Mouse (Mus musculus): ENCODE data around the gene Ppp1r3d.

Gene Ppp1r3d

DNA sequence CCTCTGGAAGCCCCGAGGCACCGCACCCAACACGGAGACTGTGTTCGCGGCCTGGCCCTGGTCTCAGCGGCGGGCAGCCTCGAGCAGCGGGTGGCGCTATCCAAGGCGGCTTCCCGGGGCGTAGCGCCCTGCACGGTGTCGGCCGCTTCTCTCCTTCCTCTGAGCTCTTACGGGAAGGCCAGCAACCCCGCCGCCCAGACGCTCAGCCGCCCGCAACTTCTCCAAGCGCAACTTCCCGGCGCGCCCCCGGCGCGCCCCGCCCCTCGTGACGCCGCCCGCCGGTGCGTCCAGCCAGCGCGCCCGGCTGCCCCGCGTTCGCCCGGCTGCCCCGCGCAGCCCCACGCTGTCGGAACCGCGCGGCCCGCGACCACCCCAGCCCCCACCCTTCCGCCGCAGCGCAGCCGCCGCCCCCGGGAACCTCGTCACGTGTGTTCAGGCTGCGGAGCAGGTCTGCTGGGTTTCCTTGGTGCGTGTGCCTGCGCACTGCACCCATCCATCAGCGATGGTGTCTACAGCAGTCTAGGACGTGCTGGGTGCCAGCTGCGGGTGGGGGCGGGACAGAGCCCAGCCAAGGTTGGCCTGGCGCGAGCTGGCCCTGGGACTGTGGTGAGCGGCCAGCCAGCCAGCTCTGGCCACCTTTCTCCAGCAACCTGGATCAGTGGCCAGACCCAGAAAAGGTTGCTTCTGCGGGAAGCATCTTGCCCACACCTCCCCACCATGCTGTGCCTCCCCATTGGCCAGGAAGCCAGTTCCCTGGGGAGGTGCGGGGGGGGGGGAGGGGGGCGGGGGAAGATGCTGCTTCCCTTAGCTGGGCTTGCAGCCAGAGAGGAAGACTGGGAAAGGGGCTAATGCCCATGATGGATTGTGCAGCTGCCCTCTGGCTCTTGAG lies at the start of gene Ppp1r3d, which contains the start of gene Fam217b:
Gene Ppp1r3d, minus strand, starts transcription at position 212 of the 889 bp plus-strand sequence.
Gene Fam217b, plus strand, starts transcription at position 264 of the 889 bp plus-strand sequence.
- peak; percentile 23 for DNase-seq

GRCm38 (mm10) chr2:178460353-178460752 lies 46.1 kb upstream of the Ppp1r3d start:
- no peak for DNase-seq

DNA sequence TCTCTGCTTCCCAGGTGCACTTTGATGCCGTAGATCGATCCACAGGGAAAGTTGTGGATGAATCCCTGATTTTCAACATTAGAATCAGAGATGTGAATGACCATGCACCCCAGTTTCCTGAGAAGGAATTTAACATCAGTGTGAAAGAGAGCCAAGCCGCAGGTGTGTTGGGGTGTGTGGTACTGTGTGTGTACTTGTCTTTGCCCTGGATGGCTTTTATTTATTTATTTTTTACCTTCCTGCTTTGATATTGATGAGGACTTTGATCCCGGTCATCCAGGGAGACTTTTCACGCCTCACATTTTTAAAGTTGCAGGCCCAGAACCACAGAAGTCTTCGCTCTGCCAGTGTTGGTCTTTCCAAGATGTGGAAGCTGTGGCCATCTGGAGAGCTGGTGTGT lies 43.1 kb upstream of the Ppp1r3d start:
- DNase-seq = no peak

DNA sequence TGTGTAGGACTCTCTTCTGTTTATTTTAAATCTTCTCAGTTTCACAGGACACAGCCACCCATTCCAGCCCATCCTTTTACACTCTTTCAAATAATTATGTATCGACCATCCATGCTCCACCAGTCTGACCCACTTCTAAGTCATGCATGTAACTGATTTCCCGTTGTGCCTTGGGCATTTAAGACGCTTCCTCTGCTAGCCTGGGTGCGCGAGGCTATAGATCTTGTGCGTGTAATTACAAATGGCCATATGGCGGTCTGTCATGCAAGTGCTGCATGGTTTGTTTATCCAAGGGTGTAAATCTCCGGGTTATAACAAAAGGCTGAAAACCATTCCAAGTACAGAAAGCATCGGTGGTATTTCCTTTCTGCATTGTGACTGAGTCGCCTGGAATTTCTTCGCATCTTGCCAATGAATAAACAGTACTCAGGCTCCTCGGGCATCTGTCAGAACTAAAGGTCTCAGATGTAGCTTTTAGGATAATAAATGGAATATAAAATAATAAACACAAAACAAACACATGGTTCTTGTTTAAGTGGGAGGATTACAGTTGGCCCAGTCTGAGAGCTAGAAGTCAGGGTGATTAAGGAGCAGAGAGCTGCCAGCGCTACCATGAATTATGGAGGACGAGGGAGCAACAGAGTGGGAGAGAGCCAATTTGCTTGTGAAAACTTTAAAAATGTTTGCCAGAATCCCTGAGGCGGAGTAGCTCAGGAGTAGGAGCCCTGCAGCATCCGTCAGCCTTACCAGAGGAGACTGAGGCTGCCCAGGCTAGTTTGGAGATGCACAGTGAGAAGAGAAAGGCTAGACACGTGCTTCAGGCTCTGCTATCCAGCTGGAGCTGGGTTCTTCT lies 40.6 kb upstream of the Ppp1r3d start:
- peak in 1 of 2 experiments; percentile 4 for DNase-seq

DNA sequence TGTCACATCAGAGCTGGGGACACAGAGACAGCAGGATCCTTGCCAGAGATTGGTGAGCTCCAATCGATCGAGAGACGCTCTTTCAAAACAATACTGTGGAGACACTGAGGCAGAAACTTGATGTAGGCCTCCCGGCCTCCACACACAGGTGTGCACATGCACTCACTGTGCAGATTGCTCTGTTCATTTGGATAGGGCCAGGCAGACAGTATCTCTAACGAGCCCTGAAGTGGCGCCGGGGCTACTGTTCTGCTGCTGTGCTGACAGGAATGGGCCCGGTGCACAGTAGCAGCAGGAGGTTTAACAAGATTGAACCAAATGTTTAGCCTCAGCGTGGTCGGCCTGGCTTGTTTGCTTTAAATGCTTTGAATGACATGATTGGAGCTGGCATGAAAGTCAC lies 36.7 kb upstream of the Ppp1r3d start:
- no peak for DNase-seq

DNA sequence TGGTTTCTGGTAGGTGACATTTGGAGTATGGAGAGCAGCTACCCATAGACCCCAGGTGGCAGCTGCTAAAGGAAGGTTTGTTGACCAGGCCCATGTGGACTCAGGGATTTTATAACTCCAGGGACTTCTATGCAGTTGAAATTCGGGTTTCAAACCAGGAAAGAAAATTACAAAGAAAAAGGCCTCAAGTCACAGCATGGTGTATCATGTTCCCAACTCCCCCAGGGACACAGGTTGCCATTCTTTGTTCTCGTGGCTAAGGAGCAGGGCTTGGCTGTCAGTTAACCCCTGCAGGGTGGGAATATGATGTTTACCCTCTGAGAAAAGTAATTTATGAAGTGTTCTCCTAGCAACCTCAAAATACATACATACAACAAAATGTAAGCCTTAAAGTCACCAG lies 36.0 kb upstream of the Ppp1r3d start:
- no peak for DNase-seq

DNA sequence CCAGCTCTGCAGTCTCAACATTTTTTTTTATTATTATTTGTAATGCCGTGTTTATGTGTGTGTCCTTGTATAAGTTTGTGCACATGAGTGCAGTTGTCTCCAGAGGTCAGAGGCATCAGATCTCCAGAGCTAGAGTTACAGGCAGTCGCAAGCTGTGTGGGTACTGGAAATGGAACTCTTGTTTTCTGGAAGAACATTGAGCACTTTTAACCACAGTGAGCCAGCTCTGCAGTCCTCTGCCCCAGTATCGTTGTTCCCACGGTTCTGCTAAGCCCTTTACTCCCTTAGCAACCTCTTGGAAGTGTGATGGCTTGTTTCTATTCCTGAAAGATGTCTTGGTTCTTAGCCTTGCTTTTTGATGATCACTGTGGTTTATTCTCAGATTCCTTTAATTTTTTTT lies 35.1 kb upstream of the Ppp1r3d start:
- no peak for DNase-seq

- no peak for DNase-seq
These were observed 23.0 kb upstream of the Ppp1r3d start for GRCm38 (mm10) chr2:178437311-178437710.

GRCm38 (mm10) chr2:178433903-178434302 lies 19.6 kb upstream of the Ppp1r3d start:
- no peak for DNase-seq

DNA sequence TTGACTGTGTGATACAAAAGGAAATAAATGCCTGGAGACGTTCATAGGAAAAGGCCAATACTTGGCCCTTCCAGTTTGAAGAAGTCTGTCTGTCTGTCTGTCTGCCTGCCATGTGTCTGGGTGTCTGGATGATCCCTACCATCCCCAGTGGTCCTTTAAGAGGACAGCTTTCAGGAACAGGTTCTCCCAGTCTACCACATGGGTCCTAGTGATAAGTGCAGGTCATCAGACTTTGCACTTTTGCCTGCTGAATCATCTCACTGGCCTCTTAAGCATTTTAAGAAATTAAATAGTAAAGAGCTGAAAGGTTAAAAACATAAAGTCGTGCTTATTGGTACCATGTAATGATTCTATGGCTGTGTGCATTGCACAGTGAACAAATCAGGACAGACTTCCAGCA lies 19.2 kb upstream of the Ppp1r3d start:
- DNase-seq = no peak

DNA sequence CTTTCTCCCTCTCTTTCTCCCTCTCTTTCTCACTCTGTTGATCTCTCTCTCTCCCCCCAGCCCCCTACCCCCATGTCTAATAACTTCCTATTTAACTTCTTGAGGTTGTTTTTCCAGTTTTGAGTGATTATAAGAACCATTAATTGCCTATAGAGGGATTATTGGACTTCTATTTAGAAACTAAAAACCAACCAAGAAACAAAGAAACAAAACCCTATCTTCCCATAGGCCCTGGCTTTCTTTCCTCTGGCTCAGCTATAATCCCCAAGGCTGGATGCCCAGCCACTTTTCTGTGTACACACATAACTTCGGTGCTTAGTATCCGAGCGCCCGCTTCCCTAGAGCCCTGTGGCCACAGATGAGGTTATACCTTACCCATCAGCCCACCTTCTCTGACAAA lies 16.0 kb upstream of the Ppp1r3d start, which contains the start of gene Cdh26:
Gene Cdh26, plus strand, starts transcription at position 301 of the 400 bp plus-strand sequence.
- DNase-seq = no peak

DNA sequence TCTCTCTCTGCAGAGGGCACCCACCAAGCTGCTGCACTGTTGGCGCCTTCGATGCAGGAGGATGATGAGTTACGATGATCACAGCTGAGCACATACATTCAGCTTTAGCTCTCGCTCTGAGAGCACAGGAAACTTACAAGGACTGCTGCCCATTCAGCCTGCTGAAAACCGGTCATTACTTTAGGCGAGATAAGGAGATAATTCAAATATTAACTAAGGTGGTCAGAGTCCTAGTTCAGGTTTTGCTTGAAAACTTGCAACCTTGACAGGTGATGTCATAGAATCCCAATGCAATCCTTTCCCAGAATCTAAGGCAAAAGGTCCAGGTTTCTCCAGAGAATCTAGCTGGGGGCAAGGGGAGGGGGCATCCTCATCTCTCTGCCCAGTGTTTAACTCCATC lies 15.2 kb upstream of the Ppp1r3d start:
- DNase-seq = no peak

DNA sequence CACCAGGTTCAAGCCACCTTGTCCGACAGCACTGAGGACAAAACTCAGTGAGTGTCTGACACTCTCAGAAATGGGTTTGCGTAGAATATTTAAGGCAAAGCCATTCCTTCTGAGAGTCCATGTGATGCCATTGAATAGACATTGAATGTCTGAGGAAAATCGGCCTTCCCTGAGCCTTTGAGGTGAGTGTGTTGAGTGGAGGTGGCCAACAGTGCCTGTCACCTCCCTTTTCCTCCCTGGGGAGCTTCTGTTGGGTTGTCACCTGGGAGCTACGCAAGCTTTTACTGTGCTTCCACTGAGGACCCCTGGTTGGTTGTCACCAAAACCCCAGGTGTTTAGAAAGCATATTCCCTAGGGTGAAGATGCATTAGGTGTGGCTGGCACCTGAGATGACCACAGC lies 14.4 kb upstream of the Ppp1r3d start:
- no peak for DNase-seq

DNA sequence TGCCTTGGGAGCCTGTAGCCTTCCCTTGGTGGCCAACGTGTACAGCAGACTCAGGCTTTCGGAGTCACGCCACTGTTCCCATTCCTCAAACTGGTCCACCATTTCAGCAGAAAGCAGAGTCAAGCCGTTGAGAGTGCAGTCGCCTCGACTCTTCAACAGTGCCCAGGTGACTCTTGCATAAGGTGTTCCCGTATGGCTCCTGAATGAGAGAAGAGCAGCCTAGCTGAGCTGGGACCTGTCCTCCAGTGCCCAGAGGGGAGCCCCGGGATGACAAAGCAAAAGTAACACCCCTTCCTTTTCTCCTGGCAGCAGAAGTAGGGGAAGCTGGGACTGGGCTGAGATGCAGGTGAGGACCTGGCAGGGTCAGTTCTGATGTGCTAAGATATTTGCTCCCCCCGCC lies 13.9 kb upstream of the Ppp1r3d start:
- DNase-seq = no peak

GRCm38 (mm10) chr2:178427181-178427580 lies 12.9 kb upstream of the Ppp1r3d start:
- DNase-seq = no peak

DNA sequence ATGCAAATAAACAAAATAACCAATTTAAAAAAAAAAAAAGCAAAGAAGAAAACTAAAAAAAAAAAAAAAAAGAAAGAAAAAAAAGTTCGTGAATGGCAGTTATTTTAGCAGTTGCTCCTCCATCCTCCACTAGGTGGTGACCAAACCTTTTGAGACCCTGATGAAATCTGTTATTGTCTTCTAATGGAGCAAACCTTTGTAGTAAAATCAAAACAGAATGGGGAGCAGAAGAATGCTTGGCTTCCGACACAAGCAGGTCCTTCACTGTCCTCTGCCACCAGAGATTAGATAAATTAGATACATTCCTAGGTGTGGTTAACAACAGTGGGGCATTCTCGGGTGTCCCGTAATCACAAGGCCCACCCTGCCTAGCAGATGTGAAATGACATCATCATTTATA lies 12.0 kb upstream of the Ppp1r3d start:
- no peak for DNase-seq

- DNase-seq = no peak
These were observed 9.0 kb upstream of the Ppp1r3d start for GRCm38 (mm10) chr2:178423223-178423622.

DNA sequence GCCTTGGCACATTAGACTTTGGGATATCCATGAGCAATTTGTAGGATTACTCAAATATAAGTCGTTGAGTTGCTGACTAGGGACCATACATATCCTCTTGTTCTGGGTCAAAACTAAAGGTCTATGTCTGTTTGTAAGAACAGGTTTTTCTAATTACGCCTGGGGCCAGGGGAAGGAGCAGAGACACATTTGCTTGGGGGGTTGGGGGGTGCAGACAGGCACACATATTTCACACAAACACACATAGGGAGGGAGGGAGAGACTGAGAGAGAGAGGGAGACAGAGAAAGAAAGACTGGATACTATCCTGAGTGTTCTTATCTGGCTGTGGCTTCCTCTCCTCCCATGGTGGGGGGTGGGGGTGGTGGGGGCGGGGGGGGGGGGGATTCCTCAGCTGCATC lies 7.9 kb upstream of the Ppp1r3d start:
- DNase-seq = no peak

DNA sequence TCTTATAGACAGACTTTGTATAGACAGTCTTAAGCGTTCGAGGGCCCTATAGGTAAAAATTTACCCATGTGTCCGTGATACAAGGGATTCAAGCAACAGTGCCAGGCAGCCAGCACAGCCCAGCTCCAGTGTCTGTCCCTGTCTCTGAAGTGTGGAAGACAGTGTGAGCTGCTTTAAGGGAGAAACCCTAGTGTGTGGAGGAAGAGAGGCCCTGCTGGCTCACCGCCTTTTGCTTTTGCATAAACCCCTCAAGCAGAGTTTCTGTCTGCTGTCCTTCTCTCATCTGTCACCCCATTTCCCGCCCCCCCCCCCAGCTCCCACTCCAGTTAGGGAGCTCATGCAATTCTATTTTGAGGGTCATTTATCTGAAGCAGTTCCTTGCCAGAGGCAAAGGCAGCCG lies 7.3 kb upstream of the Ppp1r3d start:
- no peak for DNase-seq

DNA sequence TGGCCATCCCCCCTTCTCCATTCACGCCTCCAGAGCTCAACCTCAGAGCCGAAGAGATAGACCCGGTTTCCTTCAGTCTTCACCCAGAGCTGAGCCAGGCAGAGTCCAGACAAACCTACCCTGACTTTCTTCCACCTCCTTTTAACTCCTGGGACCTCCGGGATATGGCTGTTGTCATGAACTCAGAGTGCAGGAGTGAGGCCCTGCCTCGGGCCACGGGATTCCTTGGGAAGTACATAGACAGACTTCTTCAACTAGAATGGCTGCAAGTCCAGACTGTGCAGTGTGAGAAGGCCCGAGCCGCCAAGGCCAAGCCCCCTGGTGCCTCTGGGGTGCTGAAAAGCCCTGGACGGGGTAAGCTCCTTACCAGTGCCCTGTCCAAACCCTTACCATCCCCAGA lies 6.3 kb upstream of the Ppp1r3d start:
- DNase-seq = no peak

DNA sequence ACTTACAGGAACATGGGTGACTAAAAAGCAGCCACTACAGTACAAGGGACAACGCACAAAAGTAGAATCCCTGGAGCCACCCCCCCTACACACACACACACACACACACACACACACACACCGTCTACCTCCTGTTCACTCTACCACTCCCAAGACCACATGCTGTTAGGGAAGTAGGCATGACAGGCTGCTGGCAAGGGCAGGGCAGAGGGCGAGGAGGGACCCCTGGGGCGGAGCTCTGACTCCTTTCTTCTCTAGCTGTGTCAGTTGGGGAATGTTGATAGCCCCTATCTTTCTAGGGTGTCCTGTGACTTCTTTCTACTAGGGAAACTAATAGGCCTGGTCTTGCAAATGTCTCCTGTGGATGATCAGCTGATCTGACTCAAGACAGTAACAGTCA lies 2.7 kb upstream of the Ppp1r3d start:
- no peak for DNase-seq

GRCm38 (mm10) chr2:178416427-178416826 lies 2.2 kb upstream of the Ppp1r3d start:
- no peak for DNase-seq

DNA sequence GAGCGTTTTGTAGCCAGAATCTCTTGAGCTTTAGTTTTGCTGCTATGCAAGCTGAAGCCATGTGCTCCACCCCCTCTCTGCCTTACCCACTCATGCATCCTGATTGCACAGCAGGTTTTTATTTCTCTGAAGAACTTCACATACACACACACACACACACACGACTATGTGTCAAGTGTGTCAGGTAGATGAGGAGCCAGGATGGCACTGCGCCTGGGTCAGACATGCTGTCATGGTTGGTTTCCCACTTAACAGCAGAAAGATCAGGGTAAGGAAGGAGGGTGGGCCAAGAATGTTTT lies 827 bp upstream of the Ppp1r3d start:
- peak in 1 of 2 experiments; percentile 11 for DNase-seq

Data from cerebellum, postnatal 36 days (tissue).